Mouse (Mus musculus): Measurements from ENCODE around the gene Med1.

Gene Med1

DNA sequence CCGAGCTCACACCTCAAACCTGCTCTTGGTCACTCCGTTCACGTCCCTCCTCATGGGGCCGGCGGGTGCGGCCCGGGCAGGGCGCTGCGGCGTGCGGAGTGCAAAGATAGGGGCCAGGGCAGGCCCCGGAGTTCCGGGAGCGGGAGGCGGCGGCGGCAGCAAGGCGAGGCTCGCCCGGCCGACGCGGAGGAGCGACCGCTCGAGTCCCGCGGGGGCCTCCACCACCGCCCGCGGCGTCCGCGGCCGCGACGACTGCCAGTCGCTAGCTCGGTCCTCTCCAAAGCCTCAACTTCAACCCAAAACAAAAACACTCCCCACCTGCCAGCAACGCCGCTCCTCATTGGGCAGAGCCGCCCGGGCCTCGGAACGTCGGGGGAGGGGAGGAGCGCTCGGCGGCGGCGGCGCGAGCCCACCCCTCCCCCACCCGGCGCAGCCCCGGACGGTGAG, 43.8 kb downstream of the Med1 start:
- peak; percentile 92 for DNase-seq (ENCODE audit: low spot score)

DNA sequence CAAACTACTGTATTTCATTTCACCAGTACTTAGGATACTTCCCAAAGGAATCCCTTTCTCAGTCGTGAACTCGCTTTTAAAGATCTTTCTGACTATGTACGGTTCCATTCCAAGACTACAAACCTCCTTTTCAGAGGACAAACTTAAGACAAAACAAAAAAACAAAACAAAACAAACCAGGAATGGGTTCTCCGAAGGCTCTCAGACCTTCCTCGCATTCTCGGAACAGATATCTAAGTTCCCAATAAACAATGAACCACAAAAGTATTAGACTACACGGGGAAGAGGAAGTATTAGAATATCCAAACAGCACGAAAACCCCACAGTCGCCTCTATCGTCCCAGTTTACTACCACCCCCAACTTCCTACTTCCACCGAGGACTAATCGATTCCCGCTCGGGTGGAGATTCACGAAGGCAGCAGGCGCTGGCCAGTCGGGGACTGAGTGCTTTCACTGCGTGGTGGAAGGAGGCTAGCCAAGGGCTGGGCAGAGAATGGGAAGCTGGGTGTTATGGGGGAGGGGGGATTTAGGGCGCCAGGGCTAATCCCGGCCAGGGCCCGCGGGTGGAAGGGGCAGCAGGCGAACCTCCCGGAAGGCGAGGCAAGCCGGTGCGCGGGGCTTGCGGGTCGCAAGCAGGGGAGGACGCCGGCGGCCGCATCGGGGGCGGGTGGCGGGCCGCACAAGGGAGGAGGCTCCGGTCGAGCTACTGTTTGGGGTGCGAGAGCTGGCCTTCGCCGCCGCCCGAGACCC, 44.4 kb downstream of the Med1 start:
- no peak for DNase-seq (ENCODE audit: low spot score)

DNA sequence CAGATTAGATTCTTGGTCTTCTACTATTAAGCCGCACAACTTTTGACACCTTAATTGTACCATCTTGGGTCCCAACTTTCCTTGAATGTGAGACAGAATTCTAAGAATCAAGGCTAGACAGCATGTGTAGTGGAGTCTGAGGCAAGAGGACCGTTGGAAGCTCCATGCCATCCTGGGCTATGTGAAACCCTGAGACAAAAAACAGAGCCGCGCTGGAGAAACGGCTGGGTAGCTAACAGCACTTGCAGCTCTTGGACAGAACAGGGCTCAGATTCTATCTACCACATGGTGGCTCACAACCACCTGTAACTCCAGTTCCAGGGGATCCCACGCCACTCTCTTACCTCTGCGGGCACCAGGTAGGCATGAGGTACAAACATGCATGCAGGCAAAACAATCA, 47.2 kb downstream of the Med1 start:
- no peak for DNase-seq (ENCODE audit: low spot score)

DNA sequence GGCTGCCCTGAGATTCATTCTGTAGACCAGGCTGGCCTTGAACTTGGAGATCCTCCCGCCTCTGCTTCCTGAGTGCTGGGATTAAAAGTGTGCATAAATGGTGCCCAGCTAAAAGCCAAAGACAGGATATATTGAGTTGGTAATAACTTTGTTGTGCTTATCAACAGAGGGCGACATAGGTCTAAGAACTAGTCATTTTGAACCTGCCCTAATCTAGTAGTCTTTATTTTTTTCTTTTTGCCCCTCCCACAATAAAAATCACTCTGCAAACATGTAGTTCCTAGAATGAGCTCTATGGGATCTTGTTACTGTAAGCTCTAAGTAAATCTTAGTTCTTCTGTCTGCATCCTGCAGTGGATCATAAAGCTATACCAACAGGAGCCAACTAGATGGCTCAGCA, 50.5 kb downstream of the Med1 start:
- no peak for DNase-seq (ENCODE audit: low spot score)

DNA sequence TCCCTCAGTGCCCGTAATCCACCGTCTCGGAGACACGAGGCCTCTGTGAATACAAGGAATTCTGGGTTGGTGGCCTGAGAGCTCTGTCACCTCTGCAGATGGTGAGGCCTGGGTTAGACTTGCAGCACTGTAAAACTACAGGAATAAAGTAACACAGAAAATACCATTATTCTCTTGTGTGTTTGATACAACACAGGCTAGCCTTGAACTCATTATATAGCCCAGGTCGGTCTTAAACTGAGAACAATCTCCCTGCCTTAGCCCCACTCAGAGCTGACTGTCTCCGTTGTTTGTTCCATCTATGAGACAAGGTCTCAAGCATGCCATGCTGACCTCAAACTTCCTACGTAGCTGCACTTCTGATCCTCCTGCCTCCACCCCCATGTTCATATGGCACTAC, 54.2 kb downstream of the Med1 start:
- DNase-seq (ENCODE audit: low spot score), result no peak

DNA sequence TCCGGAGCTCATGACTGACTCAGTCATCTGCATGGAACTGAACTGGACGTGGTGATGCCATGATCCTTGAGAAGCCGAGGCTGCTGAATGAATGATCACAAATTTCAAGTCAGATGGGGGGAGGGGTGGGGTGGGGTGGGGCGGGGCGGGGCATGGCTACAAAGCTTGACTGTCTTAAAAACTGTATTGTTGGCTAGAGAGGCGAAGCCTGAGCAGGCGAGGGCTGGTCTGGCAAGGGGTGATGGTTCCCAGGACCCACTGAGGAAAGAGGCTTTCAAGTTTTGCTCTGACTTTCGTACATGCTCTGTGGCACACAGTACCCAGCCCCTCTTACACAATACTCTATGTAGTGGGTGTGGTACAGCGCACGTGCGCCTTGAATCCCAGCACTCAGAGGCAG, 55.3 kb downstream of the Med1 start:
- no peak for DNase-seq (ENCODE audit: low spot score)

DNA sequence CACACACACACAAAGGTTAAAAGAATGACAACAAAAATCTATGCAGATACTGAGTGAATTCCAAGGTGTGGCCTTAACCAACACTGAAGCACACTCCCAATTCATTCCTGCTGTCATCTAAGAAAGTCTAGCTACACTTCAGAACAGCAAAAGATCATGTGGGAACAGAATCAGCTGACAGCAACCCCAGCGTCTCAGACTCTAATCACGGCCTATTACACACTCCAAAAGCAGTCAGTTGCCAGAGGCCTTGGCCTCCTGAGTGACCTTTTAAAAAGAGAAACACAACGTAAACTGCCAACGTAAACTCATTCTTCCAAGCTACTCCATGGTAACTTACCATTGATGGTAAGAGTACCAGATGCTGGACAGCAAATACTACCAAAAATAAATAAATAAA, 58.1 kb downstream of the Med1 start:
- no peak for DNase-seq (ENCODE audit: low spot score)

DNA sequence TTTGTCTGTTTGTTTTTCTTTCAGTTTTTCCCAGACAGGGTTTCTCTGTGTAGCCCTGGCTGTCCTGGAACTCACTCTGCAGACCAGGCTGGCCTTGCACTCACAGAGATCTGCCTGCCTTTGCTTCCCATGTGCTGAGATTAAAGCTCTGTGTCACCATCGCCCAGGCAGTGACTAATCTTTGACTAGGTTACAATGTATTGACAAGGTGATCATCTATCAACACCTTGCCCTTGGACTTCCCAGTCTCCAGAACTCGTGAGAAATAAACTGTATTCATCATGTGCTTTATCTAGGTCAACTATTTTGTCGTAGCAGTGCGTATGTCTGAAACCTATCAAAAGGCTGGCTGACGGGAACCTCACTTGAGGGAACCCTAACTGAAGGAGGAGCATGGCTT, 69.7 kb downstream of the Med1 start:
- DNase-seq (ENCODE audit: low spot score), result no peak

DNA sequence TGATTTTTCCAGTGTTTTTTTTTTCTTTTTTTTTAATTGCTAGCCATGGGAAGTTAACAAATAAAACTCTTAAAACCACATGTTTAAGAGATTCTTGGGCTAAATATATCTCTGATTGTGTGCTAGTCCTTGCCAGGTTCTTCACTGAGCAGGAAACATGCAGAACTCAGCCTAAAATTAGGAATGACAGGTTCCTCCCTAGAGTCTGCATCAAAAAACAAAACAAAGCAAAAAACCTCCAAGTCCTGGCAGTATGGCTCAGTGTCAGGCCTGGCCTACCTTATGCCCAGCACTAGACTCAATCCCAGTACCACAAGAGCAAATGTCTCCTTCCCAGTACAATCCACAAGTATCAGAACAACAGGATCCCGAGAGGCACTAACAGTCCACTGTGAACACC, 78.7 kb downstream of the Med1 start:
- DNase-seq (ENCODE audit: low spot score), result no peak

DNA sequence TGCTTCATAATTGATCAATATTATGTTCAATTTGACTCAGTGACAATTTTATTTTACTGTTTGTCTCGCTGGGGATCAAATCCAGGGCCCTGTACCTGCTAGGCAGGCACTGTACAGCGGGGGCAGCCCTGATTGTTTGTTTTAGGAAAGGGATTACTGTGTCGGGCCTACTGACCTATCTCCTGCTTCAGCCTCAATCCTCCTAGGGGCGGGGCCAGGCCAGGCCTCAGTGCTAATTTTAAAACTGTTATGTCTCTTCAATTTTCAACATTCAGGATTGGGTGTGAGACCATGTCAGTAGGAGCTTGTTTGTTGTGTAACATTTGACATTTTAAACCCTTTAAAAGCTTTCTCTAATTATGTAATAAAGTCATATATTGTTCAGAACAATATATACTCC, 79.6 kb downstream of the Med1 start:
- DNase-seq (ENCODE audit: low spot score), result no peak

DNA sequence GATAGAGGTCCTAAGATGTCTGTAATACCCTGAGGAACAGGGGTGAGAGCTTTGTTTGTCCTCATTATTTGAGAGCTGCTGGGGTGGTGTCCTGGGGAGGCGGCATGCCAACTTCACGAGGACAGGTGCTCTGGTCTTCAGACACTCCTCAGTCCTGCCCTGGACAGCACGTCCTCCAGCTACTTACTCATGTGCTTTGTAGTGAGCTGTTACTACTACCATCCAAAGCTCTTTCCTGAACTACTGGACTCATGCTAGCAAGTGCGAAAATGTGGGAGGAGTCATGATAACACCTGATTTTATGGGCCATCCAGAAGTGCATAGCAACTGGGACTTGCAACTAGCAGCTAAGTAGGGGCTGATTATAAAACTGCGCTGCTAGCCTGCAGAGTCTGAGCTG, 83.4 kb downstream of the Med1 start:
- DNase-seq (ENCODE audit: low spot score), result no peak
